Mouse (Mus musculus) A20 (cell line): ENCODE measurements at regions not wholly inside any gene's neighbourhood (a gene's known extent, or its start where the extent isn't known, plus 50 kb on each side); places are given as distances from the start of the nearest gene placed in this dataset.
"Not testable (repeated sequence)": the region's sequence is repeated elsewhere in the genome, so short reads cannot be mapped to it uniquely, and the experiment has no call there.

Experiments used
- DNase-seq: peaks from one replicate; pipeline ENCODE4 v3.0.0-alpha.2; 2011; ENCODE audit warnings: low read depth, low spot score

DNA sequence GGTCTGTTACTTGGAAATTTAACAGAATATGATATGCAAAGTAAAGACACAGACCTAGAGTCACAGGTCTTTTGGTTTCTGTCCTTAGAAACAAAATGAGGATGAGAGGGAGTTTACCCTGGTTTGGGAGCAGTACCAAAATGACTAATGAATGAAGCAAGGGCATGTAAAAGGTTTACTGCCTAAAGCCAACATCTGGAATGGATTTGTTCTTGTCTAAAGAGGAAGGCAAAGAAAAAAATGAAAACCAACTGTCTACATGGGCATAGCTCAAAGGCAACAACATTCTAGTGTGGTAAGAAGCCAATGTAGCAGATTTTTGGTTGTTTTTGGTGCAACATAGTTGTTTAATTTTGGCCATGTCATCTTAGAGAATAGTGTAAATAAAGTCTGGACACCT is 203.5 kb upstream of the Diaph2 start:
- DNase-seq: no peak

DNA sequence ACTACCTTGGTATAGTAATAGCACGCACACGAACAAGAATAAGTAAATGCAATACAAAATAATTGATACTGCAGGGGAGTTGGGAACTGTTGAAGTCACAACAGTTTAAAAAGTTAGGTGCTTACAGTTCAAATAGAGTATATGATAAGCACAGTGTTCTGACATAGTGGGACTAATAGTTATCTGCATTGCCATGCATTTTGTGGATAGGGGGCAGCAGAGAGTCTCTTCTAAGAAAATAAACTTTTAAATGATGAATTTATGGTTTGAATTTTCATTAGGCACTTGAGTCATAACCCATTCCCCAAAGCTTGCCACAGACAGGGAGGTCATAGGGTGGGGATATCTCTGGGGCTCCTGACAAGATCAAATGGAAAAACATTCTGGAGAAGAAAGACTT is 201.9 kb upstream of the Diaph2 start:
- peak; percentile 16 for DNase-seq

DNA sequence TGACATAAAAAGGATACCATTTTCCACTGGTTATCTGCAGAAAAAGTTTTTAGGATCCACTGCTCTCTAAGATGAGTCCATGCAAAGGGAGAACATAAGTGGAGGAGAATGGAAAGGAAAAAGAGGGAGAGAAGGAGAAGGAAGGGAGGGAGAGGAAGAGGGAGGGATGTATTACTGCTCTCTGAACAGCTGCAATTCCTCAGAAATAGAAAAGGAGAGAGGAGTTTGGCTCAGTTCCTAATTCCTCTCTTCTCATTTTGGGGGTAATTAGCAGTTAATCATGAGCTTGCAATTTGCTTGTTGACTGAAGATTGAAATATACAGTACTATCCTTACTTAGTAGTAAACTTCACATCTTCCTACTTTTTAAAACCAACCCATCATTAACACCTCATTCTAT is 193.5 kb upstream of the Diaph2 start:
- no peak for DNase-seq

DNA sequence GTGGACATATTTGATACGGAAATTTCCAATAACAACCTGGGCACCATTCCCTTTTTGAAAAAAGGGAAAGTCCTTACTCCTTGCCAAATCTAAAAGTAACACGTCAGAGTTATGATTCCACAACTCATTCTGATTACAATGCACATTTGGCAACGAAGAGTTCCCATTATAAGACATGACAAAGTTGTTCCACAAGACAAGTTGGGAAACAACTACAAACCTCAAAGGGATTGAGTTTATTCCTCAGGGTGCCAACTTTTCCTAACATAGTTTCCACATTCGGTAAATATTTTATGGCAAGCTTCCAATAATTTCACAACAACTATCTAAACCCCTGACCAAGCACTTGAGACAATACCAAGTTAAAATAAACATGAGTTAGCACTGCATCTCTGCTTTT is 150.1 kb upstream of the Diaph2 start:
- DNase-seq: no peak

DNA sequence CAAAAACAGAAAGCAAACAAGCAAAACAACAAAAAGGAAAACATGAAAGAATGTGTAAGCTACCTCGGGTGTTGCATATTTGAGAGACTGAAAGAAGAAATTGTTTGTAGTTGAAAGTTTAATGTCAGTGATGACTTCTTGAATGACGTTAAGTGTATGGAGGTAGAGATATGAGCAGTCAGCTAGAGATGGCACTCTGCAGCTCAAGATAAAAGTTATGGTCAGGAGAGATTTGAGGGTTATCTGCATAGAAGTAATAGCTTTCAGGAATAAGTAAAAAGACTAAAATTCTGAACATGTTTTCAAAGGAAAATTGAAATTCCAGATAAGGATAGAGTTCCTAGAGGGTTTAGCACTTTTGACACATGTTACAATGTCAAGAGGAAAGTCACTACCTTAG is 141.7 kb upstream of the Diaph2 start:
- no peak for DNase-seq

DNA sequence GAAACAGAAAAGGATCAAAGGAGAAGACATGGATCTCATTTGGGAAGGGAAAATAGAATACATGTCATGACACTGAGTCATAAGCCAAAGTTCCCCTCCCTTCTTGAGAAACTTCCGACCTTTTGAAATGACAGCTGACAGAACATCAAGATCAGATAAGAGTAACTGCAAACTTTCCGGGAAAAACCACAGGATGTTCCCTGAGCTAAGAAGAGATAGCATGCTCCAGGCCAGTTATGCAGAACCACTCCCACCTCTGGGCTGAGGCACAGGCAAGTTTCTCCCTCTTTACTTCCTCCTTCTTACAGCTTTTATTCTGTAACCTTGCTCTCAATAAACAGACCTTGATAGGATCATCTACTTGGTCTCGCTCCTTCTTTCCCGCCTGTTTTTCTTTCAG is 138.0 kb upstream of the Diaph2 start:
- not testable (repeated sequence) for DNase-seq

DNA sequence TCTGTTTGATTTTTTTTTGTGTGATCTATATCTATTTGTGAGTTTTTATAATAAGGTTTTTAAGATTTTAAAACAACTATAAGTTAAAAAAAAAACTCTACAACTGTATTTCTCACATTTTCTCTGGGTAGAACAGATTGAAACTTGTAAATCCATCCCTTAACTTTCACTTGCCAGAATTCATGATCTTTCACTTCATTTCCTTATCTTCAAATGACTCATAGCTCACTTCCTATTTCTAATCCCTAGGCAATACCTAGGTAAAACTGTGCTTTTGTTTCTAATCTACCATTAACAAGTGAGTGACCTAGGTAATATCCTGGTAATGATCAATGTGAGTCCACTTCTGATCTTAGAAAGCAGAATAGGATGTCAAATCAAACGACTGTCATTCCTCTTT is 112.5 kb upstream of the Diaph2 start:
- no peak for DNase-seq

DNA sequence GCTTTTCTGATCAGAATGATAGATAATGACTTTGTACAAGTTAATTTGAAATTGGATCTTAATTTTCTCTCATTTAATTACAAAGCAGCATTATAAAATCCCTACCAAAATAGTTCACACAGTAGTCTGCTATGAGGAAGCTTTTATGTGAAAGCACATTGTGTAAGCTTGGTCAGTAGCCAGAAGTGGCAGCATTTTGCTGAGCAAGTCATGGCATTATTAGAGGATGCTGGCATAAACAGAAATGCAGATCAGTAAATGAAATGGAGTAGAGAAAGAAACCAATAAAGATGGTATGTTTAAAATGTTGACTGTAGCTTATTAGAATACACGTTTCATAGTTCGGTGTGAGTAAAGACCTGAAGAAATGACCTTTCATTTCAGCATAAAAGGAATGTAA is 104.4 kb upstream of the Diaph2 start:
- DNase-seq: no peak

DNA sequence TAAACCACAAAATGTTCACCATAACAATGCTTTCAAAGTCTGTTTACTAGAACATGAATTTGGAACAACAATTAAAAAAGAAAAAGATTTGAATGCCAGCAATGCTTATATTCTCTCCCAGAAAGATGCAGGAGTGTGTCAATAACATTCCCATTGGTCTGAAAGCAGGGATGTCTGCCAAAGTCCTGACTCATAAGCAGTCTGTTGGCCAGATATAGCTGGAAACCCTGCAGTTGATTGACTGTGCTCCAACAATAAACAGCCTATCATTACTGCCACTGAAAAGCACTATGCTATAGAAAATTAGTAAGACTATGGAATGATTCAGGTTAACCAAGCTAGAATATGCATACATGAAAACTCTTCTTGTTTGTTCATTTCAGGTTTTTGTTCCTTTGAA is 92.6 kb upstream of the Diaph2 start:
- DNase-seq: no peak

DNA sequence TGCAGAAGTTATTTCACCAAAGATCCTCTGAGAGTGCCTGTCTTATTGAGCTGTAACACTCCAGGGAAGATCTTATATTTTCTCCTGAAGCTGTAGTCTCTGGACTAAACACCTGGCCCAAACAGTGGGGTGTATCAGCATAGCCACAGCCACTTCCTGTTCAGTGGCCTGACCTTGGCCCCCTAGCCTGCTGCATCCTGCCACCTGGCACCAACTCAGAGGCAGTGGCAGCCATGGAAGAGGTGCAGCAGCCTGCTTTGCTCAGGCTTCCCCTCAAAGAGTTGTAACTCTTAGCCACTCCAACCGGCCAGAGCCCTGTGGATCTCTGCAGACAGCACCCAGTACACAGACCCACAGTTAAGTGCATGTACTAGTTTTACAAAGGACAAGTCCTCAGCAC is 58.9 kb upstream of the Diaph2 start:
- peak; percentile 53 for DNase-seq
